Mouse (Mus musculus): Measurements from ENCODE around the gene Id2. TPM values are rescaled to one million over a fixed set of nuclear protein-coding genes. Genes with fewer than 3 reads are reported as not detected.
A peak's percentile ranks its signal among the peaks of the same experiment; 100 is the strongest.

The Id2 gene
- total and polyA plus RNA-seq, 3 experiments, result 314 to 605 (median 447) TPM

- no peak for DNase-seq
Measured at GRCm38 (mm10) chr12:25083260-25084178, 13.4 kb downstream of the Id2 start.

DNA sequence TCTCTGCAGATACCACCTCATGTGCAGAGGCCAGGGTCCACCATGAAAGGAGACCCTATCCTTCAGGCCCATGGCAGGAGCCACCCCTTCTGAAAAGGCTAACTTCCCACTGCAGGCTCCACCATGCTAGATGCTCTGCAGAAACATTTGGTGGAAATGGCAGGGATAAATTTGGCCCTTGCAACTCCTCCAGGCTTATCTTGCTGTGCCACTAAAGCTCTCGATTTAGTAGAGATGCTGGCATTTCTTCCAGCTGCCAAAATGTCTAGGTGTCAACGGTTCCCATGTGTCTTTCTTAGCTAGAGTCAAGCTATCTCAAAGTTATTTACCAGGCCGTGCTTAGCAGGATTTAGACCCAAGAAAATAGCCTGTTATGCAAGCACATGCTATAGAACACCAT is 22.6 kb downstream of the Id2 start:
- DNase-seq, result no peak

GRCm38 (mm10) chr12:25073374-25073773 is 23.6 kb downstream of the Id2 start:
- DNase-seq, result no peak

- no peak for DNase-seq
Measured at GRCm38 (mm10) chr12:25062264-25062663, 34.7 kb downstream of the Id2 start.

GRCm38 (mm10) chr12:25060901-25061300 is 36.0 kb downstream of the Id2 start:
- DNase-seq, result no peak

GRCm38 (mm10) chr12:25059487-25060200 is 37.3 kb downstream of the Id2 start:
- DNase-seq, result peak; percentile 81

DNA sequence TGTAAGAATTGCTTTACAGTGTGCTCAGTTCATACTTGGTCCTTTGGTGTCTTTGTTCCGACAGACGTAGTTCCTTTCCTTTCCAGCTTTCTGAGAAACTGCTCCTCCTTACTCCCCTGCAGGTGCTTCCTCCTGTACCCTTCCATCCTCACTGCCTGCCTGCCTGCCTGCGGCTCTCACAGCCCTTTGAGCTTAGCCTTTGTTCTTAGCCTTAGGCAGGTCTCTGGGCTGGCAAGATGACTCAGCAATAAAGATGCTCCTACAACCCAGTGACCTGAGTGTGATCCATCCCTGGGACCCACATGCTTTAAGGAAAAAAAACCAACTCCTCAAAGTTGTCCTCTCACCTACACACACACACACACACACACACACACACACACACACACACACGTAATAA is 42.0 kb downstream of the Id2 start:
- no peak for DNase-seq

DNA sequence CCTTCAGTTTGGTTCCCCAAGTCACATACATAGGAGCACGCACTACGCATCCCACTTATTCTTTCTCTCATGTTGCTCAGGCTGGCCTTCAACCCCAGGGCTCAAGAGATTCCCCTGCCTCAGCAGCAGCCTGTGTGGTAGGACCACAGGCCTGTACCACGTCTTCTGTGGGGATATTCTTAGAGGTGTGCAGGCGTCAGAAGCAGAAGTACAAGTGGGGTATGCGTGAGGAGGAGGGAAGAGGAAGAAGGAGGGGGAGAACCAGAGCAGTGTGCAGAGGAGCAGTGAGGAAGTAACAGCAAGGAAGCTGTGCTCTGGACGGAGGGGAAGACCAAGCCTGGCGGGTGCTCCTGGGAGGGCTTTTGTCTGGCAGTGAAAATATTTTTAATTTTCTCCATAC is 42.4 kb downstream of the Id2 start:
- DNase-seq, result no peak

GRCm38 (mm10) chr12:25049253-25049652 is 47.7 kb downstream of the Id2 start:
- DNase-seq, result no peak

DNA sequence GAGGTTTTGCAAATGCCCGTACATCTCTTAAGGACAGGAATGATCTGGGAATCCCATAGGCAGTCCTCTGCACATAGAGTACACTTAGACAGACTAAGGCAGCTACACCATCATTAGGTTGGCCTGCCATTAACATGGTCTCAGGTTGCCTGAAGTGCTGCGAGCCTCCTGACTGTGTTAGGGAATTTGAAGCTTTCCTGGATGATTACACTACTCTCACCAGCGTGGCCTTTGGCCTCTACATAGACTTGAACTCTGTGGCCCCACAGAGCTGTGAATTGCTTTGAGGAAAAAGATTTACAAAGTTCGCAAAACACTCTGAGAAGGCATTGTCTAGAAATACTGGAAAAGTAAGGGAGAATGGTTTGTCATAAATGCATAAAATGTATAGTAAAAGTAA is 52.4 kb downstream of the Id2 start:
- no peak for DNase-seq

- DNase-seq, result no peak
Measured at GRCm38 (mm10) chr12:25044056-25044455, 52.9 kb downstream of the Id2 start.

Other genes with a start within 250 kb of the Id2 start
- gene Kidins220, start 122.2 kb downstream of the Id2 start, total RNA-seq (2021), result 100 to 1,000 TPM in 1 of 2 experiments, 10 to 100 TPM in 1; 90.9 to 111 TPM
- 89.9 and 112 TPM in 2 replicates for gene Kidins220, start 122.2 kb downstream of the Id2 start, polyA plus RNA-seq (2012; rRNA removed)